Mouse (Mus musculus) erythroblast, embryonic 14.5 days (primary cell): ENCODE results near the gene Epn3.

Experiments
- GATA1 ChIP-seq: IDR thresholded peaks from 2 replicates; pipeline ENCODE4 v1.6.1; 2012; ENCODE audit warnings: low read length, inconsistent platforms, mixed read lengths
- TAL1 ChIP-seq: IDR thresholded peaks from 3 replicates; pipeline ENCODE4 v1.6.1; 2012; ENCODE audit warnings: low read length, inconsistent platforms, mixed read lengths

DNA sequence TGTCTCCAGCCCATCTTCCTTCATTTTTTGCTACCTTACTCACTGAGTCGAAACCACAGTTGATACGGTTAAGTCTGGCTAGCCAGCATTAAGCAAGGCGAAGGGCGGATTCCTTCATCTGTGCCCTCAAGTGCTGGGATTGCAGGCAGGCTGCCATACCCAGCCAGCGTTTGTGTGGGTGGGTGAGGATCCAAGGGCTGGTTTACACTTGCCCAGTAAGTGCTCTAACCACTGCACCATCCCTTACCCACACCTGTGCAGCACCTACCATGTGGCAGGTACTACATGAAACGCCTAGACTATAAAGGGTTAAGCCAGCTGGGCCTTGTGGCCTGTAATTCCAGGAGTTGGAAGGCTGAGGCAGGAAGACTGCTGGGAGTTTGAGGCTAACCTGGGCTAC, 47.5 kb upstream of the Epn3 start:
- TF ChIP-seq TAL1 = no peak
- no peak for TF ChIP-seq GATA1
